Mouse (Mus musculus): ENCODE data around the gene Ano10. TPM values are rescaled to one million over a fixed set of nuclear protein-coding genes. Genes with fewer than 3 reads are reported as not detected.

Gene Ano10
- total and polyA plus RNA-seq, 2 experiments from 2014 or later: 32.0 to 35.3 TPM

DNA sequence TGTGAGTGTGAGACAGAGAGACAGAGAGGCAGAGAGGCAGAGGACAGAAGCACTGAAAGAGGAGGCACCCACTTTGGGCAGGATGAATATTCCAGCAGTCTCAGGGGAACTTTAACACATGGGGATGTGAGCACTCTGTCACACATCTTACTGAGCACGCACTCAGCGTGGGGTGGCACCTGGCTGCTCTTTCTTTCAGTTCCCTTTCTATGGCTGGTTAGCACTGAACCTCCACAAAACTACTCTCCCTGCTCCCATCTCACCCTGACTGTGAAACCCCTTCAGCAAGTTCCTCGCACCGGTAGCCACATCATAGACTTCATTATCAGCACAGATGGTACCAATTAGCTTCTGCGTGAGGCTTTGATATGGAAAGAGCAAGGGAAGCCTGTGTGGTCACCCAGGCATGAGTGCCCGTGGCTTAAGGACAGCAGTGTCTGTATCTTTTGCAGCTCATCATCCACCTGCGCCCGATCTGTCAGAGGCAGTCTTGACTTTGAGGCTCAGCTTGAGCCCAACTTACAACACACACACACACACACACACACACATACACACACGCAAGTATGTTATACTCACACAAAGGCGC is 52.3 kb downstream of the Ano10 start:
- WGBS: 55% methylated on average over 10 of the region's 10 CpGs

DNA sequence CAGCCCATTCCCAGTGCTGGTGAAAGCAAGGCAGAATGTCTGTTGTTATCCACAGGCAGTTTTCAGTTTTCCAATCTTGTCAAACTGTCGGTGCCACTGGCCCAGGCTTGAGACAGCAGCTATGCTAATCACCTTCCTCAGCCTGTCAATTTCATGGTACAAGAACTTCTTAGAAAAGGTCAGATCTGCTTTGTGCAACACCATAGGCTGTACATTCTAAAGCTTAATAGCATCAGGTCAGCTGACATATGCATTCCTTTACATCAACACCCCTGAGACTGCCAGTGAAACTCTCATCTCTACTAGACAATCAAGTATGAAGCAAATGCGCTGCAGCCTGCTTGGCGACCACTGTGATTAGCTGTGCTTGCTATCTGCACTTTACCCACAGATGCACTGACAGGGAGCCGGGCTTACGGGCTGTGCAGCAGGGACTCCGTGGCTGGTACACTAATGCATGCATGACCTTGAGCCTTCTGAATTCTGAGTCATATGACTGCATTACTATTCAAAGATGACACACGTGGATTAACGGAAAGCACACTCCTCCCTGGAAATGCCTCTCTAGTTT is 53.5 kb downstream of the Ano10 start:
- no peak overlapping the region for H3K4me3 ChIP-seq (ENCODE audit: low read depth, low read length)
- no peak overlapping the region for H3K27ac ChIP-seq (ENCODE audit: low read depth, low read length)
- H3K4me2 ChIP-seq (ENCODE audit: low read depth): no peak overlapping the region
- no peak for TF ChIP-seq CTCF (IDR thresholded peaks at IDR 0.05; ENCODE audit: low read depth)
- ATAC-seq (no peak), DNase-seq (no peak)
- H3K36me3 ChIP-seq (ENCODE audit: insufficient read depth): no peaks in the 10 kb centered on the region; the same call in 1 of the 2 replicates
- WGBS: 40% methylated on average over 8 of the region's 8 CpGs
- H3K27me3 ChIP-seq (ENCODE audit: insufficient read depth, low read length): no peaks in the 10 kb centered on the region
- H3K9ac ChIP-seq: no peak overlapping the region
- no peaks in the 10 kb centered on the region for H3K4me1 ChIP-seq (ENCODE audit: insufficient read depth)
- H3K9me3 ChIP-seq (ENCODE audit: low read length): no peaks in the 10 kb centered on the region

More for the DNA sequence above, 52.3 kb downstream of the Ano10 start:
- H3K36me3 ChIP-seq (ENCODE audit: insufficient read depth): no peaks in the 10 kb centered on the region; the same call in 1 of the 2 replicates
- no peak for TF ChIP-seq CTCF (IDR thresholded peaks at IDR 0.05; ENCODE audit: low read depth)
- no peak for ATAC-seq
- H3K27ac ChIP-seq (ENCODE audit: low read depth, low read length): no peak overlapping the region
- no peak overlapping the region for H3K9ac ChIP-seq
- H3K4me3 ChIP-seq (ENCODE audit: low read depth, low read length): no peak overlapping the region
- no peaks in the 10 kb centered on the region for H3K4me1 ChIP-seq (ENCODE audit: insufficient read depth)
- no peak for DNase-seq
- H3K9me3 ChIP-seq (ENCODE audit: low read length): no peaks in the 10 kb centered on the region
- no peak overlapping the region for H3K4me2 ChIP-seq (ENCODE audit: low read depth)
- H3K27me3 ChIP-seq (ENCODE audit: insufficient read depth, low read length): no peaks in the 10 kb centered on the region

GRCm38 (mm10) chr9:122234741-122235140 is 59.5 kb downstream of the Ano10 start:
- TF ChIP-seq CTCF (IDR thresholded peaks at IDR 0.05; ENCODE audit: low read depth): no peak
- ATAC-seq (no peak), DNase-seq (no peak)
- no peaks in the 10 kb centered on the region for H3K9me3 ChIP-seq (ENCODE audit: low read length)
- H3K36me3 ChIP-seq (ENCODE audit: insufficient read depth): no peaks in the 10 kb centered on the region
- no peak overlapping the region for H3K9ac ChIP-seq
- H3K4me1 ChIP-seq (ENCODE audit: insufficient read depth): no peaks in the 10 kb centered on the region
- no peaks in the 10 kb centered on the region for H3K27me3 ChIP-seq (ENCODE audit: insufficient read depth, low read length)
- no peak overlapping the region for H3K27ac ChIP-seq (ENCODE audit: low read depth, low read length)
- WGBS: 70% methylated on average over 3 of the region's 3 CpGs
- H3K4me3 ChIP-seq (ENCODE audit: low read depth, low read length): no peak overlapping the region
- no peak overlapping the region for H3K4me2 ChIP-seq (ENCODE audit: low read depth)

- 83% methylated on average over 7 of the region's 7 CpGs for WGBS
- no peak for TF ChIP-seq CTCF (IDR thresholded peaks at IDR 0.05; ENCODE audit: low read depth)
- ATAC-seq (no peak), DNase-seq (no peak)
- no peak overlapping the region for H3K4me2 ChIP-seq (ENCODE audit: low read depth)
- no peak overlapping the region for H3K27ac ChIP-seq (ENCODE audit: low read depth, low read length)
- no peak overlapping the region for H3K4me3 ChIP-seq (ENCODE audit: low read depth, low read length)
- no peak overlapping the region for H3K9ac ChIP-seq
- H3K36me3 ChIP-seq (ENCODE audit: insufficient read depth): no peaks in the 10 kb centered on the region
- H3K9me3 ChIP-seq (ENCODE audit: low read length): no peaks in the 10 kb centered on the region
- H3K27me3 ChIP-seq (ENCODE audit: insufficient read depth, low read length): no peaks in the 10 kb centered on the region
- H3K4me1 ChIP-seq (ENCODE audit: insufficient read depth): no peaks in the 10 kb centered on the region
These were observed 60.3 kb downstream of the Ano10 start for GRCm38 (mm10) chr9:122233972-122234345.

- no peak overlapping the region for H3K4me3 ChIP-seq (ENCODE audit: low read depth, low read length)
- no peak for DNase-seq
- no peaks in the 10 kb centered on the region for H3K27me3 ChIP-seq (ENCODE audit: insufficient read depth, low read length)
- TF ChIP-seq CTCF (IDR thresholded peaks at IDR 0.05; ENCODE audit: low read depth): no peak
- no peak overlapping the region for H3K4me2 ChIP-seq (ENCODE audit: low read depth)
- 94% methylated on average over 8 of the region's 8 CpGs for WGBS
- ATAC-seq: no peak
- H3K36me3 ChIP-seq (ENCODE audit: insufficient read depth): 0 out of 2 replicates have a peak, but pooled peaks cover 3% of the 10 kb centered on the region
- no peaks in the 10 kb centered on the region for H3K4me1 ChIP-seq (ENCODE audit: insufficient read depth)
- H3K9me3 ChIP-seq (ENCODE audit: low read length): no peaks in the 10 kb centered on the region
- H3K27ac ChIP-seq (ENCODE audit: low read depth, low read length): no peak overlapping the region
- no peak overlapping the region for H3K9ac ChIP-seq
These were observed 60.8 kb downstream of the Ano10 start for GRCm38 (mm10) chr9:122233316-122233971.

- TF ChIP-seq CTCF (IDR thresholded peaks at IDR 0.05; ENCODE audit: low read depth): no peak
- no peak overlapping the region for H3K27ac ChIP-seq (ENCODE audit: low read depth, low read length)
- 0 out of 2 replicates have a peak, but pooled peaks cover 3% of the 10 kb centered on the region for H3K36me3 ChIP-seq (ENCODE audit: insufficient read depth)
- no peak overlapping the region for H3K4me3 ChIP-seq (ENCODE audit: low read depth, low read length)
- no peaks in the 10 kb centered on the region for H3K27me3 ChIP-seq (ENCODE audit: insufficient read depth, low read length)
- ATAC-seq: no peak
- no peak overlapping the region for H3K9ac ChIP-seq
- no peak for DNase-seq
- H3K4me2 ChIP-seq (ENCODE audit: low read depth): no peak overlapping the region
- no peaks in the 10 kb centered on the region for H3K4me1 ChIP-seq (ENCODE audit: insufficient read depth)
- WGBS: 89% methylated on average over 2 of the region's 2 CpGs
- no peaks in the 10 kb centered on the region for H3K9me3 ChIP-seq (ENCODE audit: low read length)
These were observed 61.3 kb downstream of the Ano10 start for GRCm38 (mm10) chr9:122232912-122233311.

GRCm38 (mm10) chr9:122230701-122231100 is 63.5 kb downstream of the Ano10 start:
- H3K27ac ChIP-seq (ENCODE audit: low read depth, low read length): no peak overlapping the region
- peaks cover 4% of the 10 kb centered on the region; the same call in 1 of the 2 replicates for H3K4me1 ChIP-seq (ENCODE audit: insufficient read depth)
- no peak overlapping the region for H3K4me3 ChIP-seq (ENCODE audit: low read depth, low read length)
- WGBS: 85% methylated on average over 4 of the region's 4 CpGs
- H3K4me2 ChIP-seq (ENCODE audit: low read depth): no peak overlapping the region
- no peaks in the 10 kb centered on the region for H3K9me3 ChIP-seq (ENCODE audit: low read length)
- DNase-seq (no peak), ATAC-seq (no peak)
- H3K27me3 ChIP-seq (ENCODE audit: insufficient read depth, low read length): no peaks in the 10 kb centered on the region
- no peak overlapping the region for H3K9ac ChIP-seq
- TF ChIP-seq CTCF (IDR thresholded peaks at IDR 0.05; ENCODE audit: low read depth): no peak
- H3K36me3 ChIP-seq (ENCODE audit: insufficient read depth): 0 out of 2 replicates have a peak, but pooled peaks cover 3% of the 10 kb centered on the region

All from forebrain, postnatal 0 days (tissue).